Mouse (Mus musculus): ENCODE results near the gene Cd19. TPM values are rescaled to one million over a fixed set of nuclear protein-coding genes. Genes with fewer than 3 reads are reported as not detected.

The Cd19 gene
- total and polyA plus RNA-seq, 3 experiments = 132 to 234 (median 141) TPM

- dilution Hi-C loops (cut with MboI; ENCODE audit: extremely low pct_ligation_motif_present, extremely low pct_unique_long_range_greater_than_20kb, low sequenced_read_pairs) = no loop called here
- TF ChIP-seq MEF2A (IDR thresholded peaks at IDR 0.05; ENCODE audit: borderline replicate concordance, low read depth, low read length) (no peak), TBP (conservative IDR thresholded peaks at IDR 0.05; ENCODE audit: low read depth, low read length) (no peak), TCF12 (IDR thresholded peaks at IDR 0.05; ENCODE audit: low read depth, low read length) (no peak), IRF4 (IDR thresholded peaks at IDR 0.05; ENCODE audit: low read depth, low read length) (no peak), UBTF (IDR thresholded peaks at IDR 0.05; ENCODE audit: low read depth, low read length) (no peak), CTCF (conservative IDR thresholded peaks at IDR 0.05 in 1 of 2, IDR thresholded peaks at IDR 0.05 in 1 of 2; ENCODE audit: low read depth in 2 of 2, low read length in 2 of 2) (no peak), ZNF384 (IDR thresholded peaks at IDR 0.05; ENCODE audit: low read depth, low read length) (no peak), ZC3H11A (IDR thresholded peaks at IDR 0.05; ENCODE audit: low read depth, low read length) (no peak), POLR2A (IDR thresholded peaks at IDR 0.05; ENCODE audit: low read depth, low read length) (no peak), KAT2A (IDR thresholded peaks at IDR 0.05; ENCODE audit: insufficient replicate concordance, low read length) (no peak), MAFK (IDR thresholded peaks at IDR 0.05; ENCODE audit: insufficient replicate concordance, low read length) (no peak), PAX5 (IDR thresholded peaks at IDR 0.05; ENCODE audit: low read length) (no peak), POLR2AphosphoS2 (IDR thresholded peaks at IDR 0.05; ENCODE audit: low read depth, low read length) (no peak), HCFC1 (IDR thresholded peaks at IDR 0.05; ENCODE audit: low read depth, low read length) (no peak), CHD1 (IDR thresholded peaks at IDR 0.05; ENCODE audit: low read depth, low read length) (no peak), ZKSCAN1 (IDR thresholded peaks at IDR 0.05; ENCODE audit: borderline replicate concordance, low read depth, low read length) (no peak), MAZ (IDR thresholded peaks at IDR 0.05; ENCODE audit: low read depth, low read length) (no peak), MYC (IDR thresholded peaks at IDR 0.05; ENCODE audit: low read depth, low read length) (no peak)
- Histone ChIP-seq H3K4me3 (replicated peaks in 1 of 3; ENCODE audit: low read depth in 2 of 3, low read length in 2 of 3, poor library complexity in 1 of 3) (no peak overlapping the region), H3K36me3 (replicated peaks in 1 of 2; ENCODE audit: control insufficient read depth in 1 of 2, insufficient read depth in 1 of 2, low read length in 1 of 2) (peaks cover 71 to 93% of the 10 kb centered on the region in 2 experiments), H3K79me2 (replicated peaks; ENCODE audit: control insufficient read depth, extremely low read depth, insufficient read depth, poor library complexity, severe bottlenecking) (no peaks in the 10 kb centered on the region), H3K9me3 (replicated peaks; ENCODE audit: low read length) (no peaks in the 10 kb centered on the region), H3K9ac (ENCODE audit: insufficient read depth, low read depth) (no peak overlapping the region), H3K4me1 (ENCODE audit: control insufficient read depth in 1 of 2, insufficient read depth in 2 of 2) (no peaks in the 10 kb centered on the region), H3K27me3 (replicated peaks) (no peaks in the 10 kb centered on the region), H3K4me2 (ENCODE audit: insufficient read depth, low read depth, poor library complexity, severe bottlenecking) (no peak overlapping the region), H3K27ac (ENCODE audit: insufficient read depth, low read depth) (no peak overlapping the region)
- DNase-seq (ENCODE audit: extremely low read depth) = no peak
- in situ Hi-C loops (cut with MboI; ENCODE audit: low pct_ligation_motif_present, low pct_unique_long_range_greater_than_20kb, low sequenced_read_pairs) = no loop called here
Measured at GRCm38 (mm10) chr7:126446217-126446616, 31.5 kb upstream of the Cd19 start.

DNA sequence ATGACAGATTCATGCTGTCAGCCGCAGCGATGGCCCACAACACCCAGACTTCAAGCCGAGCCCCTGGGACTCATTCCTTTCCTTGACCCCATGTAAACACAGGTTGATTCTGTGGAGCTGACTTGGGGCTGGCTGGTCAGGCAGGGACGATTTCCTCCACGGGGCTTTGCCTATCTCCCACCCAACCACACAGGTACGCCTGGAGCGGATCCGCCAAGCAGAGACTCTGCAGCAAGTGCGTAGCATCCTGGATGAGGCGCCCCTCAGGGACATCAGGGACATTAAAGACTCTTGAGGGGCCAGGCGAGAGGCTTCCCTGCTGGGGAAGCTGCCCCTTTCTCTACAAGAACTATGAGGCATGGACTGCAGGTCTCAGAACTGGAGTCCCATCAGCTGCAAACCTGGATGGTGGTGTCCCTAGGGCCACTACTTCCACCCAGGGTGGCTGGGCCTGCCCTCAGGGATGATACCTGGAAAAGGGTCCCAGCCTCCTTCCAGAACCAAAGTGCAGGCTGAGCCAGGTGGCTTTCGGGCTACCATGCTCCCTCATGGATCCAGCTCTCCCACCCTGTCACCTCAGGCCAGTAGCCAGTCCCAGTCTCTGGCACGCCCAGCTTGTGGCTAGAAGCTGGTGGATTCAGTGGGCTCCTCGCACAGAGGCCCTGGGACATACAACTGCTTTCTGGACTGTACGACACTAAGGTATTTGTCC lies 30.6 kb upstream of the Cd19 start:
- H3K4me2 ChIP-seq (ENCODE audit: insufficient read depth, low read depth, poor library complexity, severe bottlenecking) = no peak overlapping the region
- no peak overlapping the region for H3K27ac ChIP-seq (ENCODE audit: insufficient read depth, low read depth)
- DNase-seq (ENCODE audit: extremely low read depth) = no peak
- dilution Hi-C loops (cut with MboI; ENCODE audit: extremely low pct_ligation_motif_present, extremely low pct_unique_long_range_greater_than_20kb, low sequenced_read_pairs) = no loop called here
- no peaks in the 10 kb centered on the region for H3K4me1 ChIP-seq (ENCODE audit: control insufficient read depth in 1 of 2, insufficient read depth in 2 of 2)
- H3K4me3 ChIP-seq (replicated peaks in 1 of 3; ENCODE audit: low read depth in 2 of 3, low read length in 2 of 3, poor library complexity in 1 of 3) = no peak overlapping the region
- no peaks in the 10 kb centered on the region for H3K9me3 ChIP-seq (replicated peaks; ENCODE audit: low read length)
- in situ Hi-C loops (cut with MboI; ENCODE audit: low pct_ligation_motif_present, low pct_unique_long_range_greater_than_20kb, low sequenced_read_pairs) = no loop called here
- no peak overlapping the region for H3K9ac ChIP-seq (ENCODE audit: insufficient read depth, low read depth)
- H3K36me3 ChIP-seq (replicated peaks in 1 of 2; ENCODE audit: control insufficient read depth in 1 of 2, insufficient read depth in 1 of 2, low read length in 1 of 2) = peaks cover 74 to 94% of the 10 kb centered on the region in 2 experiments
- H3K27me3 ChIP-seq (replicated peaks) = no peaks in the 10 kb centered on the region
- TF ChIP-seq CHD1 (IDR thresholded peaks at IDR 0.05; ENCODE audit: low read depth, low read length) = no peak
- no peak for TF ChIP-seq CHD2 (IDR thresholded peaks at IDR 0.05; ENCODE audit: low read length)
- no peak for TF ChIP-seq EP300 (IDR thresholded peaks at IDR 0.05; ENCODE audit: low read length)
- no peak for TF ChIP-seq HCFC1 (IDR thresholded peaks at IDR 0.05; ENCODE audit: low read depth, low read length)
- no peak for TF ChIP-seq RCOR1 (conservative IDR thresholded peaks at IDR 0.05; ENCODE audit: low read depth, low read length)
- no peak for TF ChIP-seq MXI1 (IDR thresholded peaks at IDR 0.05; ENCODE audit: low read depth, low read length)
- TF ChIP-seq BHLHE40 (IDR thresholded peaks at IDR 0.05; ENCODE audit: low read depth, low read length) = no peak
- TF ChIP-seq RAD21 (IDR thresholded peaks at IDR 0.05; ENCODE audit: low read depth, low read length) = no peak
- no peak for TF ChIP-seq TBP (conservative IDR thresholded peaks at IDR 0.05; ENCODE audit: low read depth, low read length)
- TF ChIP-seq USF2 (conservative IDR thresholded peaks at IDR 0.05; ENCODE audit: low read depth, low read length) = no peak
- no peak for TF ChIP-seq MEF2A (IDR thresholded peaks at IDR 0.05; ENCODE audit: borderline replicate concordance, low read depth, low read length)
- no peak for TF ChIP-seq UBTF (IDR thresholded peaks at IDR 0.05; ENCODE audit: low read depth, low read length)
- no peak for TF ChIP-seq KAT2A (IDR thresholded peaks at IDR 0.05; ENCODE audit: insufficient replicate concordance, low read length)
- TF ChIP-seq JUND (conservative IDR thresholded peaks at IDR 0.05; ENCODE audit: low read depth, low read length) = no peak
- H3K79me2 ChIP-seq (replicated peaks; ENCODE audit: control insufficient read depth, extremely low read depth, insufficient read depth, poor library complexity, severe bottlenecking) = no peaks in the 10 kb centered on the region
